Mouse (Mus musculus) limb, embryonic 14.5 days (tissue): Measurements from ENCODE around the gene Trim65. TPM values are rescaled to one million over a fixed set of nuclear protein-coding genes. Genes with fewer than 3 reads are reported as not detected.

Experiments used
- ATAC-seq: fragments of 200-750 bp; cut with Nextera tagmentation; 2 replicates; pipeline ENCODE4 v1.8.0; 2017; ENCODE audit warnings: low read depth, moderate number of reproducible peaks, moderate TSS enrichment; ENCODE audit not compliant: low FRiP score
- DNase-seq: peaks from one replicate; pipeline ENCODE4 v3.0.0-alpha.2; 2015; ENCODE audit warnings: low spot score
- H3K27ac ChIP-seq: fragments of 300-500 bp; sonication (generic); replicated peaks from 2 replicates; pipeline ENCODE4 v1.5.1; 2014; ENCODE audit warnings: low read depth, mild to moderate bottlenecking, low read length, moderate library complexity, mixed read lengths
- H3K27me3 ChIP-seq: fragments of 300-500 bp; sonication (generic); 2 replicates; pipeline ENCODE4 v1.6.1; 2014; ENCODE audit warnings: low read length, mixed read lengths; ENCODE audit not compliant: control insufficient read depth, insufficient read depth
- H3K36me3 ChIP-seq: fragments of 300-500 bp; sonication (generic); 2 replicates; pipeline ENCODE4 v1.6.1; 2014; ENCODE audit warnings: mild to moderate bottlenecking, low read length, moderate library complexity, mixed read lengths; ENCODE audit not compliant: control insufficient read depth, insufficient read depth
- H3K4me1 ChIP-seq: fragments of 300-500 bp; sonication (generic); 2 replicates; pipeline ENCODE4 v1.6.1; 2014; ENCODE audit warnings: antibody characterized with exemption, low read length, mixed read lengths; ENCODE audit not compliant: control insufficient read depth, insufficient read depth
- H3K4me2 ChIP-seq: fragments of 300-500 bp; sonication (generic); replicated peaks from 2 replicates; pipeline ENCODE4 v1.6.1; 2014; ENCODE audit warnings: low read depth, mild to moderate bottlenecking, low read length, moderate library complexity; ENCODE audit not compliant: severe bottlenecking
- H3K4me3 ChIP-seq: fragments of 300-500 bp; sonication (generic); replicated peaks from 2 replicates; pipeline ENCODE4 v1.5.1; 2014; ENCODE audit warnings: low read length
- H3K9ac ChIP-seq: fragments of 300-500 bp; sonication (generic); 2 replicates; pipeline ENCODE4 v1.6.1; 2014; ENCODE audit warnings: mild to moderate bottlenecking, low read depth, low read length, moderate library complexity; ENCODE audit not compliant: severe bottlenecking
- H3K9me3 ChIP-seq: fragments of 300-500 bp; sonication (generic); 2 replicates; pipeline ENCODE4 v1.6.1; 2016; ENCODE audit warnings: low read length; ENCODE audit not compliant: control insufficient read depth
- POLR2A ChIP-seq: fragments of 200-500 bp; IDR thresholded peaks from 2 replicates; pipeline ENCODE4 v1.8.0; 2012; ENCODE audit warnings: inconsistent platforms, mild to moderate bottlenecking, moderate library complexity, borderline replicate concordance; ENCODE audit not compliant: insufficient read depth, insufficient read length; ENCODE audit errors: extremely low read depth
- WGBS: fragments of 180-500 bp; shearing (Covaris S2); extraction: QIAGEN DNeasy Blood & Tissue Kit; methylation state at CpG from one replicate; pipeline ENCODE4 v1.1.7; 2014; 5-methylcytosine and 5-hydroxymethylcytosine counted together
- polyA plus RNA-seq, 2 experiments: library from polyadenylated mRNA; depleted of rRNA in 1 of 2; stranded (reverse) in 1 of 2; unstranded in 1 of 2; fragments of >200 nt; fragmentation: Nextera tagmentation in 1 of 2; extraction: Ambion mirVana in 1 of 2; gene quantifications; 2 replicates each; pipeline versions ENCODE4 v1.2.1 to v1.2.3; 2012 to 2014

Trim65 gene
- polyA plus RNA-seq (2012; rRNA removed) (4.9 and 6.2 TPM in 2 replicates), polyA plus RNA-seq (2014; fragmentation: Nextera tagmentation; extraction: Ambion mirVana) (3.1 and 4.1 TPM in 2 replicates)

DNA sequence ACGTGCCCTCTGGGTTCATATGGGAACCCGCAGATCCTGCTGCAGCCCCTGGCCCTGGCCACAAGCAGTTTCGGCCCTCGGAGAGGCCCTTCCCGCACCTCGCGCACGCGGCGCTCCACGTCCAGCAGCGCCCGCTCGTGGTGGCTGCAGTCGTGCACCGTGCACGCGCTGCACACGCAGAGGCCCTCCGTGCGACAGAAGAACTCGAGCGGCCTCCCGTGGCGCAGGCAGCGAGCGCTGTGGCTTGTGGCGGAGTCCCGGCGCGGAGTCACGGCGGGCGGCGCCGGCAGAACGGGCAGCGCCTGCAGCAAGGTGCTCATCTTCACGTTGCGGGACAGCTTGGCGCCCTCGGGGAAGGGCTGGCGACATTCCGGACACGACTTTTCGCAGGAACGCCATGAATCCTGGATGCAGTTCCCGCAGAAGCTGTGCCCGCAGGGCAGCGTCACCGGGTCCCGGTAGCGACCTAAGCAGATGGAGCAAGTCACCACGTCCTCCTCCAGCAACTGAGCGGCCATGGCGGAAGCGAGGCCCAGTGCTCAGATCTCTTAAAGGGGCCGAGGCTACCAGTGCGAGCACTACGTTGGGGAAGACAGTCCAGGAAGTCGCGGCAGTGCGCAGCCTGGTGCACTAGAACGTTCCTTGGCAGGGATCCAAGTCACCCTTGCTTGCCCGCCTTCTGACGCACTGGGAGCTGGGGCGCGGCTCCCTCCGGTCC, at the start of gene Trim65:
Gene Trim65, minus strand, starts transcription at position 641 of the 718 bp plus-strand sequence.
- H3K27ac ChIP-seq: peak within 1 kb of the TSS; percentile 89
- H3K4me1 ChIP-seq: peaks cover 23% of the 10 kb centered on the region
- ATAC-seq (peak; percentile 82), DNase-seq (peak; percentile 83)
- no peaks in the 10 kb centered on the region for H3K27me3 ChIP-seq
- H3K4me3 ChIP-seq: peak within 1 kb of the TSS; percentile 58
- H3K9me3 ChIP-seq: no peaks in the 10 kb centered on the region
- 1% methylated on average over 63 of the region's 69 CpGs for WGBS
- H3K4me2 ChIP-seq: peak within 1 kb of the TSS; percentile 70
- peak within 1 kb of the TSS; percentile 77 for H3K9ac ChIP-seq
- TF ChIP-seq POLR2A: 0 out of 2 replicates have a peak, but pooled peaks have one; percentile 35
- H3K36me3 ChIP-seq: peaks cover 36% of the 10 kb centered on the region

DNA sequence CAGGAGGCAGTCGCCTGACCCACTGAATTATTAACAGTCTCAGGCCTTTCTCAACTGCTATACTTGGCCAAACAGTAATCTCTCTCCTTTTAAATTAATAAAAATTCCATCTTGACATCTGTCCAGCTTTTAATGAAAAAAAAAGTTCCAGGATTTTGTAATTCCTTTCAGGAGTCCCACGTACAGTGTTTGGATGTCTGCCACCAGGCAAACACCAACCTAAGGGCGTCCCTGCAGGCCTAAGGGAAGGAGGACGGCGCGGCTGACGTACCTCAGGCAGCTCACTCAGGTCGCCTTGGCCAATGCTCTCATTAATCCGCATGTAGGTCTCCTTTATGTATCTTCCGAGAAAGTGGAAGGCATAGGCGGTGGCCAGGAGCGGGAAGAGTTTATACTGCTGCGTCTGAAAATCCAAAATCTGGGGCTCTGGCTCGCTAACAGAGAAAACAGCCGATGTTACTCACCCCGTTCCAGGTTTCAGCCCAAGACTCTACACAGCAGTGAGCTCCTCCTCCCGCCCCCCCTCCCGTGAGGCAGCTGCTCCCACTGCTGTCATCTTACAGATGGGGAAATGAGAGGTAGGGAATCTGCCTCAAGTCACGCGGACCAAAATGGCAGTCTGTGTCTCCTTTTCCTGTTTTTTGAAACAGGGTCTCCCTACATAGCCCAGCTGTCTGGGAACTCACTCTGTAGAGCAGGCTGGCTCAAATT, 47.6 kb upstream of the Trim65 start:
- H3K27ac ChIP-seq: no peak overlapping the region
- no peak for ATAC-seq
- H3K4me2 ChIP-seq: no peak overlapping the region
- no peak overlapping the region for H3K9ac ChIP-seq
- TF ChIP-seq POLR2A: no peak
- H3K4me1 ChIP-seq: no peaks in the 10 kb centered on the region
- no peaks in the 10 kb centered on the region for H3K27me3 ChIP-seq
- no peak overlapping the region for H3K4me3 ChIP-seq
- H3K36me3 ChIP-seq: peaks cover 85% of the 10 kb centered on the region
- 89% methylated on average over 20 of the region's 20 CpGs for WGBS
- DNase-seq: no peak
- no peaks in the 10 kb centered on the region for H3K9me3 ChIP-seq

DNA sequence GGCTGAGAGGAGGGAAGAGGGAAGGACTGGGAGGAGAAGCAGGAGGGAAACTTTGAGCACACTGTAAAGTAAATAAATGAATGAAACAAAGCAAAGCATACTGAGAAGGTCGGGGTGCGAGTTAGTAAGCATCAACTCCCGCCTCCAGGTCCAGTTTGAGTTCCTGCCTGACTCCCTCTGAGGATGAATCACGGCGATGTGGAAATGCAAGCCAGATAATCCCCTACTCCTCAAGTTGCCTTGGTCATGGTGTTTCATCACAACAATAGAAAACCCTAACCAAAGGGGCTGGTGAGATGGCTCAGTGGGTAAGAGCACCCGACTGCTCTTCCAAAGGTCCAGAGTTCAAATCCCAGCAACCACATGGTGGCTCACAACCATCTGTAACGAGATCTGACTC, 45.1 kb upstream of the Trim65 start:
- Histone ChIP-seq H3K27me3 (no peaks in the 10 kb centered on the region), H3K36me3 (peaks cover 88% of the 10 kb centered on the region), H3K9me3 (no peaks in the 10 kb centered on the region), H3K27ac (no peak overlapping the region), H3K9ac (no peak overlapping the region), H3K4me1 (no peaks in the 10 kb centered on the region), H3K4me2 (no peak overlapping the region), H3K4me3 (no peak overlapping the region)
- ATAC-seq: no peak
- no peak for DNase-seq
- no peak for TF ChIP-seq POLR2A
- 88% methylated on average over 7 of the region's 7 CpGs for WGBS

DNA sequence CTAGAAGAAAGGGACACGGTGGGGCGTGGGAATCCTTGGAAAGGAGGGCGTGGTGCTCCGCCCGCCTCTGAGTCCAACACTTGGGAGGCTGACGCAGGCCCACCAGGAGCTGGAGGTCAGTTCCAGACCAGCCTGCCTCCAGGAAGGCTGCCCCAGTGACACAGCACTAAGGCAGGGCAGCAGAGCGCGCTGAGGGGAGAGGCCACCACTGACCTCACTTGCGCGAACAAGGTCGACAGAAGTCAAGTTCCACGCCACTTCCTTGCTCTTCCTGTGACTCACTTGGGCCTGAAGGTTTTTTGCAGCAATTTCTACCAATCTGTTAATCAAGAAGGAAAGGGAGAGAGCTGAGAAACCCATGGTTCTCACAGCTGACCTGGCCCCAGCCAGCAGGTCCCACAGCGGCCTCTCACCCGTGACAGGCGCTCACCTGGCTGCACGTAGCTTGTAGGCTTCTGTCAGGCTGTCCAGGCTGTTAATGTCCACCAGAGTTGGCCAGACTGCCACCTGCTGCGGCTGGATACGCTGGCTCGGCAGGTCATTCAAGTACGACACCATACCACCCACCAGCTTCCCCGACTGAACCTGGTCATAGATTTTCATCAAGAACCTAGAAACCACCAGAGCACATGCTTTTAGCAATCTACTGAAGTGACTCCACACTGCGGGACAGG, 44.0 kb upstream of the Trim65 start:
- no peak overlapping the region for H3K27ac ChIP-seq
- 91% methylated on average over 21 of the region's 22 CpGs for WGBS
- H3K36me3 ChIP-seq: peaks cover 79% of the 10 kb centered on the region
- TF ChIP-seq POLR2A: no peak
- no peak overlapping the region for H3K9ac ChIP-seq
- H3K27me3 ChIP-seq: no peaks in the 10 kb centered on the region
- no peak overlapping the region for H3K4me3 ChIP-seq
- H3K9me3 ChIP-seq: no peaks in the 10 kb centered on the region
- ATAC-seq (no peak), DNase-seq (no peak)
- H3K4me1 ChIP-seq: no peaks in the 10 kb centered on the region
- H3K4me2 ChIP-seq: no peak overlapping the region

DNA sequence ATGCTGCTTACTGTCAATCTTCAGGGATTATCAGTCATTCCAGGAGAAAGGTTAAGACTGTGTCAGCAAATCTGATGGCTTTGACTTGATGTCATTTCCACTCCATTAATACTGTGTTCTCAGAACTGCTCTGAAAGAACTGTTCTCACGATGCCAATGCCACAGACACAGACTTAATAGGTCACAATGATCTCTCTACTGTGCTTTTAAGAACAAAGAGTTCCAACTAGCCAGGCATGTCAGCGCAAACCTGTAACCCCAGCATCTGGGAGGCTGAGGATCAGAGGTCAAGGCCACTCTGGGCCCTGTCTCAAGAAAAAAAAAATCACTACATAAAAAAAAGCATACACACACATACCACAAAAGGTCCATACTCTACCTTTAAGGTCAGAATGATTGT, 41.0 kb upstream of the Trim65 start:
- Histone ChIP-seq H3K9ac (no peak overlapping the region), H3K9me3 (no peaks in the 10 kb centered on the region), H3K4me3 (no peak overlapping the region), H3K4me2 (no peak overlapping the region), H3K4me1 (peaks cover 5% of the 10 kb centered on the region), H3K36me3 (peaks cover 54% of the 10 kb centered on the region), H3K27me3 (no peaks in the 10 kb centered on the region), H3K27ac (no peak overlapping the region)
- no peak for DNase-seq
- no peak for ATAC-seq
- TF ChIP-seq POLR2A: no peak
- 88% methylated on average over 2 of the region's 2 CpGs for WGBS
